Mouse (Mus musculus): Measurements from ENCODE around the gene Adamts1. TPM values are rescaled to one million over a fixed set of nuclear protein-coding genes. Genes with fewer than 3 reads are reported as not detected.
A peak's percentile ranks its signal among the peaks of the same experiment; 100 is the strongest.

Gene Adamts1
- 10 to 100 TPM; 26.9 to 28.0 TPM for total RNA-seq (2021)

GRCm38 (mm10) chr16:85802954-85803353 is at the start of gene Adamts1:
Gene Adamts1, minus strand, starts transcription at chr16:85803113.
- intact Hi-C loops (cut with DNase I), result loop anchor here (5.0 to 10.0 kb wide), 5 partner anchors 628 to 1592 kb away; partner anchors contain the start of gene App

DNA sequence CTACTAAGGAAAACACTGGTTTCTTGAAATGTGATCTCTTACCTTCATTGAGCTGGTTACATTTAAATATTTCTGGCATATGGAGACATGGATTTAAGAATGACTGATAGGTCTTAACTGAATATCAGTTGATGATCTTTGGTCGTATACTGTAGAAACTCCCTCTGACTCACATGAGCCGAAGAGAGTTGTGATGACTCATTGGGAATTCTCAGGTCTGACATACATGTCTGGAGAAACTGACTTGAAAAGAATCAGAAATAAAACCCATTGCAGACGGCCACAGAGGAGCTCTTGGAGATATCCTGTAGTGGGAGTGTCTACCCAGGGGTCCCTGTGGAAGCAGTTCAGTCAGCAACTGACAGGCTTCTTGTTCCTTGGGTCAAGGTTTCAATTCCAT is 24.2 kb upstream of the Adamts1 start:
- intact Hi-C loops (cut with DNase I), result no loop called here
- no peak for DNase-seq (ENCODE audit: low spot score)

More at GRCm38 (mm10) chr16:85802954-85803353, at the start of gene Adamts1:
- DNase-seq (ENCODE audit: low spot score), result peak; percentile 94

DNA sequence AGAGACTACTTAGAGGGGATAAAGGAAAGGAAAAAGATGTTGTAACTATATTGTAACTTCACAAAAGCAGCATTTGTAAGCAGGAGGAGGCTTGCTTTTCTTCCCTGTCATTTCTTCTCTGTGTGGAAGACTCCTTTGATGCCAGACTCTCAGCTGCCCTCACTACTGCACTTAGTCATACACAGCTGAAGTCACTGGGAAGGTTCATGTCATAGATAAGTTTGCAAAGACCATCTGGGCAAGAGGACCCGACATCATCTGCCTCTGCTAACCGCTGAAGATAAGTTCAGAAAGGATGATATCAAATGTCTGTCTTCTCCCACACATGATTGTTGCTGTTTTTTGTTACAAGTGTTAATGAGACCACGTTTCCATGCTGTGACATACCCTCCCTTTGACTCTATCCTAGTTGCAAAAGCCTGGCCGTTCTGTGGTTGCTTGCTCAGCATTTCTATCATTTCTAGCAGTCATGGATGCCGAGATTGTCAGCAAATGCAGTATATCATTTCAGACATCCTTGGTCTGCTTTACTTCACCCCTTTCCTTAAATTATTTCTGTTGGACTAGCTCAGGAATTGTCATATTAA is 19.5 kb upstream of the Adamts1 start:
- intact Hi-C loops (cut with DNase I), result no loop called here
- no peak for DNase-seq (ENCODE audit: low spot score)

DNA sequence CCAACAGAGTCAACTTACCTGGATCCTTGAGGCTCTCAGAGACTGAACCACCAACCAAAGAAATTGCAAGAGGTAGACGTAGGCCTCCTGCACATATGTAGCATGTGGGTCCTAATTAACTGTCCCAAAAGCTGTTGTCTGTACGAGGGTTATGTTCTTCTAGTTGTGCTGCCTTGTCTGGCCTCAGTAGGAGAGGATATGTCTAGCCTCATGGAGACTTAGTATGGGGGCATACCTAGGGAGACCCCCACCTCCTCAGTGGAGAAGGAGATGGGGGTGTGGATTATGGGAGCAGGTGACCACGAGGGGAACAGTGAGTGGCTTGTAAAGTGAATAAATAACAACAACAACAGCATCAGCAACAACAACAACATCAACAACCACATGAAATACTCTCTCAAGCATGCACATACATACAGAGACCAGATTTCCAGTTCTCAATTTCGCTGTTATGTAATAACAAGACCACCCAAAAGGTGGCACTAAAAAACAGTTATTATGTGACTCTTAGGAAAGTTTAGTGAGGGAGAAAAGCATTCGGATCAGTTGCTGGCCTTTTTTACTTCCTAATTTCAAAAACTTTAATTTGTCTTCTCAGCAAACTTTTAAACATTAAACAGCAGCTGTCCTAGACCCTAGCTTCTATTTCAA is 17.0 kb upstream of the Adamts1 start:
- intact Hi-C loops (cut with DNase I), result no loop called here
- DNase-seq (ENCODE audit: low spot score), result no peak

- intact Hi-C loops (cut with DNase I), result no loop called here
- no peak for DNase-seq (ENCODE audit: low spot score)
Observed at GRCm38 (mm10) chr16:85814116-85814515, 11.2 kb upstream of the Adamts1 start.

GRCm38 (mm10) chr16:85807626-85808025 is 4.7 kb upstream of the Adamts1 start:
- DNase-seq (ENCODE audit: low spot score), result no peak
- intact Hi-C loops (cut with DNase I), result loop anchor here (1.0 to 10.0 kb wide), 10 partner anchors 495 to 1587 kb away; partner anchors contain the start of gene App

GRCm38 (mm10) chr16:85807072-85807471 is 4.2 kb upstream of the Adamts1 start:
- intact Hi-C loops (cut with DNase I), result loop anchor here (1.0 to 10.0 kb wide), 8 partner anchors 495 to 1588 kb away; partner anchors contain the start of gene App

DNA sequence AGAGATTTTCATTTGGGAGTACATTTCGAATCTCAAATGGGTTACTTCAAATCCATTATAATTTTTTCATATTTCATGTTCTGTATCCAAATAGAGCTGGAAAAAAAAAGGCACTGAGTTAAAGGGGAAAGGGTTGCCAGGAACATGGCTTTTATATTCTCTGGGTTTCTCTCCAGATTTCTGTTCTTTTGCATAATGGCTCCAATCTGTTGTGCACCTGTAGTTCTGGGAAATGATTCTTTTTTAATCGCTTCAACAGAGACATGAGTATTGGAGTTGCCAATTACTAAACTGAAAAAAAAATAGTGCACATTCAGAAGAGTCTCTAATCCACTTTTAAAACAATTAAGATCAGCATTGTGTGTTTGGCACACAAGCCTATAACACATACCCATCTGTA is 2.7 kb upstream of the Adamts1 start:
- intact Hi-C loops (cut with DNase I), result loop anchor here (5.0 to 10.0 kb wide), 5 partner anchors 631 to 1589 kb away; partner anchors contain the start of gene App
- no peak for DNase-seq (ENCODE audit: low spot score)

More at GRCm38 (mm10) chr16:85807072-85807471, 4.2 kb upstream of the Adamts1 start:
- DNase-seq (ENCODE audit: low spot score), result no peak

GRCm38 (mm10) chr16:85803613-85804551 is 969 bp upstream of the Adamts1 start:
- intact Hi-C loops (cut with DNase I), result loop anchor here (5.0 to 10.0 kb wide), 5 partner anchors 629 to 1591 kb away; partner anchors contain the start of gene App
- peak; percentile 80 for DNase-seq (ENCODE audit: low spot score)

- intact Hi-C loops (cut with DNase I), result loop anchor here (5.0 to 10.0 kb wide), 5 partner anchors 627 to 1593 kb away; partner anchors contain the start of gene App
- DNase-seq (ENCODE audit: low spot score), result peak; percentile 53
Observed at GRCm38 (mm10) chr16:85801971-85802811, 722 bp downstream of the Adamts1 start.

DNA sequence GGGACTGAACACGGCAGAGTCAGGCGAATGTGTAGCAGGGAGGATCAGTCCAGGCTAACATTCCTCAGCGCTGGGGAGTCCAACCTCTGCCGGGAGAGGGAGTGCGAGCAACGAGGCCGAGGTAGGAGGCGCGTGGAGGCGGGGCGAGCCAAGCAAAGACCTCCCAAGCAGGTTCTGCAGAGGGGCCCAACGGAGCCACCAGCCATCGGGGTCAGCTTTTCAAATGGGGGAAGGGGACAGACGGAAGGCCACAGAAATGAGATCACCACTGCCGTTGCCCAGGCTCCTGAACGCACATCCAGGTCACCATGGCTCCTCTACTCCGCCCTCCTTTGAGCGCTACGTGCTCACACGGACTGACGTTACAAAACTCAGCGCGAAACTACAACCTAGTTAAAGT is 1.7 kb downstream of the Adamts1 start:
- DNase-seq (ENCODE audit: low spot score), result peak; percentile 68
- intact Hi-C loops (cut with DNase I), result loop anchor here (5.0 to 10.0 kb wide), 5 partner anchors 626 to 1594 kb away; partner anchors contain the start of gene App

DNA sequence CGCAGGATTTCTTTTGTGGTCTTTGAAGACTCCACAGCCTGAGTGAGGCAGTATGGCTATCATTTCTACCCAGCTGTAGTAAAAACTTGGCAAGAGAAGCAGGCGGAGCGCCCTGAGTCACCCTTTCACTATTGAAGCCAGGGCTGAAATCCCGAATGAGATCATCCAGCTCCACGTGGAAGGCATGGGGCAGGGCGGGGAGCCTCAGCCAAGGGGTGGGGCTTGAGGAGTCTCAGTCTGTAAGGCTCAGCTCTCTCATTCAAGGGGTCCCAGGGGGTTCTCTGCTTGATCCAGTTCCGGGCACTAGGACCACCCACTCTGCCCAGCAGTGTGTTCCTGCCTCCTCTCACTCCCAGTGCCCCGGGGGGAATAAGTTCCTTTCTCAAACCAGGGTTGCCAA is 2.2 kb downstream of the Adamts1 start:
- intact Hi-C loops (cut with DNase I), result loop anchor here (5.0 to 10.0 kb wide), 5 partner anchors 626 to 1594 kb away; partner anchors contain the start of gene App
- DNase-seq (ENCODE audit: low spot score), result peak; percentile 90

DNA sequence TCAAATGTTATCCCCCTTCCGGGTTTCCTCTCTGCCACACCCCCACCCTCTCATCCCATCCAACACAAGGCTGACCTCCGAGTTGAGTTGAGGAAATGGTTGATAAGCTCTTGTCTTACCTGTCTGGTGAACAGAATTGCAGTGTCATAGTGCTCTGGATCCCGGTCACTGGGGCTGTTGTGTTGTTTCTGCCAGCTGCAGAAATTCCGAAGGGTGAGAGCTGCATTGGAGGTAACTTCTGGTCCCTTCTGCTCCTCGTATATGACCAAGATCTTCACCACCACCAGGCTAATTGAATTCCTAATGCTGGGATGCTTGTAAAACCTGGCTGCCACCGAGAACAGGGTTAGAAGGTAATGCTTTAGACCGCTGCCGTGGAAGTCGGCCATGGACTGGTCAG is 2.9 kb downstream of the Adamts1 start:
- intact Hi-C loops (cut with DNase I), result loop anchor here (2.0 to 10.0 kb wide), 6 partner anchors 19 to 1595 kb away; partner anchors contain the start of gene App
- DNase-seq (ENCODE audit: low spot score), result no peak

DNA sequence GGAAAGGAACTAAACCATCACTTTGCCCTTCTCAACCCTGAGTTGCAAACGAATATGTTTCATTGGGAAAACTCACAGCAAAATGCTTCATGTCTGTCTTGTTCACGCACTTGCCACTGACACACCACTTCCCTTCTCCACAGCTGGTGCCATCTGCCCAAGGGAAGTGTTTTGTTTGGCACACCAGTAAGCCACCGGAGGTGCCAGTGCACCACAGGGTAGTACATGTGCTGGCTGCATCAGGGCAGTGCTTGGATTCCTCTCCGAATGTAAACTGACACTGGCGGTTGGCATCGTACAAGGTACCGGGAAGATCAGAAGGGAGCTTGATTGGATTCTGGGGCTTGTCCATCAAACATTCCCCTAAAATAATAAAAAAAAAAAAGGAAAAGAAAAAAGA is 4.6 kb downstream of the Adamts1 start:
- no peak for DNase-seq (ENCODE audit: low spot score)
- intact Hi-C loops (cut with DNase I), result loop anchor here (2.0 kb wide), 1 partner anchor 18 kb away; no protein-coding TSS in a partner anchor

DNA sequence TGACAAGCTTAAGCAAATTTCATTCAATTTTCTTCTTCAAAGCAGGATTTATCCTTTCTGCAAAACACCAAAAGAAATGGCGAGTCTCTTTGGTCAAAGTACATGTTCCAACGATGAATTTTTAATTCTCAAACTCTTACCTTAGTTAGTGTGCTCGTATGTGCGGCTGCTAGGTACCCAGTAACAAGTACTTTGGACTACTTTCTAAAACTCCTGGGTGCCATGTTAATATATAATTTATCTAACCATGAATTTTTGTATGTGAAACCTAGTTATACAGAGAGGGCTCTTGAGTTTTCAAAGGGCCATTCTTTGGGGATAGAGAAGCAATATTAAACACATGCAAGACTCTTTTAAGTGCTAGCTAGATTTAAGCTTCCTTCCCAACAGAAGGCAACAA is 5.8 kb downstream of the Adamts1 start:
- intact Hi-C loops (cut with DNase I), result no loop called here
- no peak for DNase-seq (ENCODE audit: low spot score)

GRCm38 (mm10) chr16:85795731-85796130 is 7.2 kb downstream of the Adamts1 start:
- intact Hi-C loops (cut with DNase I), result no loop called here
- no peak for DNase-seq (ENCODE audit: low spot score)

GRCm38 (mm10) chr16:85793166-85793830 is 9.6 kb downstream of the Adamts1 start:
- no peak for DNase-seq (ENCODE audit: low spot score)
- intact Hi-C loops (cut with DNase I), result no loop called here

DNA sequence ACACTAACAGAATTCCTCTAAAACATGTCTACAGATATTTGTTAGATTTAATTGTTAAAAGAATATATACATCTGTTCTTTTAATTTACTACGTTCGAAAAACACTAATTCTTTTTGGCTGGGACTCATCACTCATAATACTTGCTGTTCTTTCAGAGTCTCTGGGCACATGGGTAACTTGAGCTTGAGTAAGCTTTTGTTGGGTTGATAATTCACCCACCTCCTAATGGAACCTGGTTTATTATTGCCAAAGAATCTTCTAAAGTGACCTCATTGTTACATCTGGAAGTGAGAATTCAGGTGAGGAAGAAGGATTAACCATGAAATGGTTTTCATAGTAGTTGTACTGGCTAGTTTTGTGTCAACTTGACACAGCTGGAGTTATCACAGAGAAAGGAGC is 21.8 kb downstream of the Adamts1 start:
- intact Hi-C loops (cut with DNase I), result loop anchor here (2.0 kb wide), 1 partner anchor 18 kb away; no protein-coding TSS in a partner anchor
- no peak for DNase-seq (ENCODE audit: low spot score)

Data from heart, postnatal 25 days (tissue).